Mouse (Mus musculus) common myeloid progenitor, adult 5-6 weeks (primary cell): ENCODE measurements around the gene Fgfr2. TPM values are rescaled to one million over a fixed set of nuclear protein-coding genes. Genes with fewer than 3 reads are reported as not detected.
A peak's percentile ranks its signal among the peaks of the same experiment; 100 is the strongest.

Source experiments
- ATAC-seq: replicated peaks from 2 replicates; pipeline ENCODE4 v1.8.0; 2016; ENCODE audit warnings: low read depth, mild to moderate bottlenecking, moderate TSS enrichment, inconsistent platforms; ENCODE audit not compliant: poor library complexity, severe bottlenecking
- total RNA-seq: library from RNA; stranded (forward); fragments of 200-1000, 187-1606 nt; gene quantifications from 2 replicates; pipeline ENCODE4 v1.2.3, GENCODE M21; 2017

Gene Fgfr2
- total RNA-seq, 1 experiment from 2014 or later: not detected

DNA sequence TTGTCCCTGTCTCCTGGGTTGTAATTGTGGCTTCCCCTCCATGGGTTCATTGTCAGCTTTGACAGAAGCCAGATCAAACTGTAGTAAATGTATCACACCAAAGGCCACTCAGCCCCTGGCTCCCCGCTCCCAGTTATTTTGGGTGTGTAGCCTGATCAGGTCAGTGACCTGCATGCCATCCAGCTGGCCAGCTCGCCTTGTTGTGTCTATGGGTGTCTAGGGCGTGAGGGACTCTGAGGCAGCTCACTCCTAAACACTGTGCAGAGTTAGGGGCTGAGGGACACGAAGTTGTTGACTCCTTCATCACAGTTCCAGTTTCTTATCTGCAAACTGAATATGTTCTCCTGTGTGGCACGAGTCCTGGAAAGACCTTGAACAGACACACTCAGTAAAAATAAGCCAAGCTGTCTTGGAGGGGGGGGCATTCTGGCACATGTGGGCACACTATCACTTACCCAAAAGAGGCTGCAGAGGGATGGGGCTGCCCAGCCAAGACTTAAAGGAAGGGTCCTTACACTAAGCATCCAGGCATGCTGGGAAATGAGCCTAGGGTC is 2342.2 kb downstream of the Fgfr2 start:
- no peak for ATAC-seq

DNA sequence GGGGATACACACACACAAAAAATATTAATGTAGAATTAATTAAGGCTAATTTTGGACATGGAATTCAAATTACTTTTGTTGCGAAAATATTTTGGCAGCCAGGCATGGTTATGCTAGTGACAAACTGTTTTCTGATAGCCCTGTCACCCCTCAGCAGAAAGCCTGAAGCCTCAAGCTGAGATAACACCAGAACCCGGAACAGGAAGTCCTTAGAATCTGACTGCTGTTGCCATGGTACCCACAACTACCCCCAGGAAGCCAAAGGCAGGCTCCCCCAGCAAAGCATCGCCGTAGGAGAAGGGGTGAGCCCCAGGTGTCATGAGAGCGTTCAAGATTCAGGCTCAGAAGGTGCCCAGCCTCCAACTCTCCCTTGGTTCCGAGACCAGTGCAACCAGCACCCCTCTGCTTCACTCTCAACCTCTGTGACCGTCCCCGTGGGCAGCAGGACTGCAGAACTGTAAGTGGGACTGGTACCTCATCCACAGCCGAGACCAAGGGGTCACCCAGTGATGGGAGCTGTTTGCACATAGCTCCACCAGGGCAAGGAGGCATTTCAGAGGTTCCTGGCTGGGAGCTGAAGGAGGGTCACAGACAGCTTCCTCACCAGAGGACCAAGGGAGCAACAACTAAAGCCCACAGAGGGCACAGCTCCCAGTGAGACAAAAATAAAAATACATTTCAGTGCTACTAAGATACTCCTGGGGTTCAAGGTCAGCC is 2349.1 kb downstream of the Fgfr2 start, which contains the start of gene Btbd16:
TSS of gene Btbd16 (plus strand) at position 156 of the 717 bp plus-strand sequence.
- ATAC-seq: peak; percentile 78

DNA sequence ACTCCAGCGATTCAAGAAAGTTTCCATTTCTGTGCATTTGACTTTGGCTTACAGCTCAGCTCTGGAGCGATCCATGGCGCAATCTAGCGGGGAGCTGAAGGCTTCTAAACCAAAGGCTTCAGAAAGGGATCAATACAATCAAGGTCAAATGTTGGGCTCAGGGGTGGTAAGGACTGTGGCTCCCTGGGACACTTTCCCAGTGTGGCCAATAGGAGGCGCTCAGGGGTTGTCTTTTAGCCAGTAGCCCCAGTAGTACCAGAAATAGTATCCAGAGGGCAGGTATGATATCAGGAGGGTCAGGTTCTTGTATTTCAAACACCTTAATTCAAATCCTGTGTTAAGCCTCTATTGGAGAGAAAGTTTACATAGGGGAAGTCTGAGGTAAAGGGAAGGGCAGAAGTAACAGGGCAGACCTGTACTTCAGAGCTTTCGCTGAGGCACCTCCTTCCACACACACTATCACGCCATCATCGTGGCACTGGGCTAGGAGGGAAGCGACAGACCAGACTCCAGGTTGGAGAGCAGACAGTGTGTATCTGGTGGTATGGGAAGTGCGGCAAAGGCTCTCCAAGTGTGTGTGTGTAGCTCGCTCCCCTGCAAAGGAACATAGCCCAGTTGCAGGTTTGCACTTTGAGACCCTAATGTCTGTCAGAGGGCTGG is 2349.8 kb downstream of the Fgfr2 start:
- peak; percentile 71 for ATAC-seq

DNA sequence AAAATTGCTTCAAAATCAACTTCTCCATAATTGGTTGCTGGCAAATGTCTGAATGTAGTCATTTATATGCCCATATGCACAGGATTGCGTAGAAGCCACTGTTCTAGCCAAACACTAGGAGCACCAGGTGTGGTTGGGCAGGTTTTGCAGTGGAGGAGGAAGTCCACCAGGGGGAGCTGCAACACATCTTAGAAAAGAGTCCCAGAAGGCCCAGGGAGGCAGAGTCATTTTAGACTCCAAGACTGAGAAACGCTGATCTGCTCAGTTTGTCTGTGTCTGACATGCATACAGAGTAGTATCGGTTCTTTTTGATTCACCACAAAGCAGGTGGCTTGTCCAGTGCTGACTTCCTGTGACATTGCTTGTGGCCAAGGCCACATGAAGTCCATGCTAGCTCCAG is 2352.4 kb downstream of the Fgfr2 start:
- ATAC-seq: peak; percentile 80

DNA sequence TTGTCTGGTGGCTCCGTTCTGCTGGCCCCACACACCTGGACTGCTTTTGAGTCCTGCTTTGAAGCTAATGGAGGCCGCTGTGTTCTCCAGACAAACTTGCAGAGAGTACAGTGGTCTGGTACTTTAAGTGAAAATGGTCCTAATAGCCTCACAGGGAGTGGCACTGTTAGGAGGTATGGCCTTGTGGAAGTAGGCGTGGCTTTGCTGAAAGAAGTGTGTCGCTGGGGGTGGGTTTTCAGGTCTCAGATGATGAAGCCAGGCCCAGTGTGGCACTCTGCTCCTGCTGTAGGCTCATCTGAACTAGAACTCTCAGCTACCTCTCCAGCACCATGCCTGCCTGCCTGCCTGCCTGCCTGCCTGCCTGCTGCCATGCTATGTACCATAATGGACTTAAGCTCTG is 2355.0 kb downstream of the Fgfr2 start:
- no peak for ATAC-seq

DNA sequence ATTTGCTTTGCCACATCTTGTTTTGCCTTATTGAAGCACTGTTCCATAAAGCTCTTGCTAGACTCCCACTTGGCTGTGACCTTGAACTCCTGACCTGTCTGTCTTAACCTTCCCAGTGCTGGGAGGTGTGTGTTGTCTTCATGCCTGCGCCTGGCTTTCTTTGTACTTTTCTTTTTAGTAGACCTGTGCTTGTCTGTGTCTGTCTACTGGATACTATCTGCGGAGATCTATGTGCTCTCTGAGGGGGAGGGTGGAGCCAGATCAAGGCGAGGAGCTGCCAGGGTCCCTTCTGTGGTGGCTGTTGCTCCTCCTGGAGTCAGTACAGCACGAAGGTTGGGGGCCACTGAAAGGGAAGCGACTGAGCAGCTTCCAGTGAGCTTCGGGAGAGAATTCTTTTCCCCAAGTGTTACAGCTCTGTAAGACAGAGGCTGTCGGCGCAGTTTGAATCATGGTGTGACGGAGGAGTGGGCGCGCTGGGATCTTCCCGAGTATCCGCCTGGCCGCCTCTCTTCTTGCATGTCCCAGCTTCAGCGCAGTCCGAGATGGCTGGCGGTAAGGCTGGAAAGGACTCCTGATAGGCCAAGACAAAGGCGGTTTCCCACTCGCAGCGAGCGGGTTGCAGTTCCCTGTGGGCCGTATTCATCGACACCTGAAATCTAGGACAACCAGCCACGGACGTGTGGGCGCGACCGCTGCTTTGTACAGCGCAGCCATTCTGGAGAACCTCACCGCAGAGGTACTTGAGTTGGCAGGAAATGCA is 2356.6 kb downstream of the Fgfr2 start:
- ATAC-seq: no peak

DNA sequence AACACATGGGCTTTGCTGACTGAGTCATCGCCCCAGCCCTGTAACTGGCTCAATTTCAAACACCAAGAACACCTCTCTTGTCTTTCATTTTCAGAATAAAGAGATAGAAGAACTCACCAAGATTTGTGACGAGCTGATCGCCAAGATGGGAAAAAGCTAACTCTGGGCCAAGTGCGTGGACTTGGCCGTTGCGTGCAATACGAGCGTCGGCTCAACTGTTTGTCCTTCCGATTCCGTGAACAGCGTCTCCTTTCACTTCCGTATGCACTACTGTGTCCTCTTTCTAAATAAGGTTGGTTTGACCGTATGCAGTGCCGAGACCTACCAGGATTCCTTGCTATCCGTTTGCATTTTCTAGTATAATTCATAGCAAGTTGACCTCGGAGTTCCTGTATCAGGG is 2359.0 kb downstream of the Fgfr2 start:
- no peak for ATAC-seq

DNA sequence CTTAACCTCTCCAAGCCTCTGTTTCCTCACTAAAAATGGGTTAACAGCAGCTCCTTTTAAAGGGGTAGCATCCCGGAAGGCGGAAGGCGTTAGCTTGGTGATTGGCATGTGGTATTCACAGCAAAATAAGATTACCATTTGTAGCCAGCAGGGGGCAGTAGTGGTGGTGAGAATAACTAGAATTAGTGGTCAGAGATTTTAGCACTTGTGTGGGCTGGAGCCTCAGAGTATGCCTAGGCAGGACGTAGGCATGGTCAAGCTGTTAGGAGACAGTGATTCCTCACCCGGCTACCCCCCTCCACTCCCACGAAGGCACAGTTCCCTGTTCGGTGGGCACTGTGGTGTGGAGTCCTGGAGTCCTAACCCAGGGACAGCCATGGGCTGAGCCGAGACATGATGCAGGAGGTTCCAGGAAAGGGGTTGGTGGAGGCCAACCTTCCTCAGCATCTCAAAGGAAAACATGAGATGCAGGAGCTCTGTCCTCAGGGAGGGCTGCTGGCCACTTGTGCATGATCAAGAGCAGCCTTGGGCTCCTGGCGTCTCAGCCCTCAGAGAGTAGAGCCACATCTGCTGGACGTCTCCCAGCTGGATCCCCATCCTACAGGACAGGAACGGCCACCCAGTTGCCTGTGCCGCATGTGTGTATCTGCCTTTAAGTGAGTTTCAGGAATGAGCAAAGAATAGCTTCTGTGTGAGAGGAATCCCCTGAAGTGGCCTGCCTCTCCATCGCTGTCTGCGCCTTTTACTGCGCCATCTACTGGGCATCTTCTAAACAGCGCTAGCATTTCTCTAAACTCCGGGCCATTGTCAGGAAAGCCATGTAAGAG is 2360.9 kb downstream of the Fgfr2 start:
- peak; percentile 81 for ATAC-seq

DNA sequence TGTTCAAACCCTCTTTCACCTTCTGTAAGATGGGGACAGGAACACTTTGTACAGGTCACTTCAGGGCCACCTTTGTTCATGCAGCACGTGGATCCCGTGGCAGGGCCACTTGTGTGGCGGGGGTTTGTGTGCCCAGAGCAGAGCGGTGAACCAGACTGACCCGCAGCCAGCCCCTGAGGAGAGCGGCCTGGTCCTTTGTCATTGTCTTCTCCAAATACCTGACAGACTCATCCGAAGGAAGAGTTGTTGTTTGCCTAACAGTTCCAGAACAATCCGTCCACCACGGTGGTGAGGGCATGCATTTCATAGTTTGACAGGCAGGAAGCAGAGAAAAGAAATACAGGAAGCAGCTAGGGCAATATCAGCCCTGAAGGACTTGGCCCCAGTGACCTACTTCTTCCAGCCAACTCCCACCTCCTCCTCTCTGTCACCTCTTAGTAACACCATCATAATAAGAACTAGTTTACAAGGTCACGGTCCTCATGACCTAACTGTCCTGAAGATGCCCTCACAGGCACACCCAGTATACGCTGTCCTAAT is 2365.8 kb downstream of the Fgfr2 start:
- ATAC-seq: no peak

DNA sequence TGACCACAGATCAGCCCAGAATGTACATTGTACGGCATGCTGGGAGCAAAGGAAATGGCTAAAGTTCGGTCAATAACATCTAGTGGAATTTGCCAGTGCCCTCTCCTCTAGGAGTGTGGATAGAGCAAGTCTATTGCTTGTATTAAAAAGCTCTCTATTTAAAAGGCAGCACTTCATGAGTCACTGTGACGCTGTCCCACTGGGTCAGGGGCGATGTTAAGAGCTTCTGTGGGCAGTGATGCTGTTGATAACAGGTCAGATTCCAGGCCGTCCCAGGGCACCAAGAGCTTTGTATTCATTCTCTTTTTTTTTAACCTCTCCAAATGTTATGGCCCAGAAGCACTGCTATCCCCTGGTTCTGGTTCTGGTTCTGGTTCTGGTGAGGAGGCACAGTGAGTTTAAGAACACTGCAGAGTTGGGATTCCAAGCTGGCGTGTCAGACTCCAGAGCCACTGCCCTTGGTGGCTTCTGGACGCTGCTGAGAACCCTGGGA is 2366.8 kb downstream of the Fgfr2 start:
- ATAC-seq: peak; percentile 15; the same call in 1 of the 2 replicates

DNA sequence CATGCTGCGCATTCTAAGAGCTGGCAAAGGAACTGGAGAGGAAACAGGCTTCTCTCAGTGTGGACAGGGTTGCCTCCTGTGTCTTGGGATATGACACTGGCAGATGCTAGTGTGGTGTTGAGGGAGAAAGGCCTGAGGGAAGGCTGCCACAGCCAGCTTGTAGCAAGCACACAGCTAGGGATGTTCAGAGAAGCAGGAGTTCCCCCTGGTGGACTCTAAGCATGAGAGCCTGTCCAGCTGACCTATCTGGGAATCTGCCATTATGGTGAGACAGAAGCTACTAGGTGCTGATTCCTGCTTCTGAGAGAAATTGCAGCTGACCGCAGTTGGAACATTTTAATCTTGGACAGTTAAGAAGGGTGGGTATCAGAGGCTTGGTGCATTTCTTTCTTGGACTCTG is 2368.4 kb downstream of the Fgfr2 start:
- 0 out of 2 replicates have a peak, but pooled peaks have one; percentile 33 for ATAC-seq

DNA sequence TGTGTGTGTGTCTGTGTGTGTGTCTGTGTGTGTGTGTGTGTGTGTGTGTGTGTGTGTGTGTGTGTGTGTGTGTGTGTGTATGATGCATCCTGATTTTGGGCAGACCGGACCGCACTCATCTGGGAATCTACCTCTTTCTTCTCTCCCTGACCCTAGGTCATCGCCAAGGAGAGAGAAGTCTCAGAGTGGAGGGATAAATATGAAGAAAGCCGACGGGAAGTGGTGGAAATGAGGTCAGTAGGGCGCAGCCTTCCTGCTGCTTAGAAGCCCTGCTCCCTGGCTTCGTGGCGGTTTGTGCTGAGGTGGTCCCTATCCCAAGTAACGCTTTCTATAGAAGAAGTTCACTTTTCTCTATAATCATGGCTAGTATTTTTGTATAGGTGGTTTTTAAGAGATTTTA is 2371.5 kb downstream of the Fgfr2 start:
- no peak for ATAC-seq

DNA sequence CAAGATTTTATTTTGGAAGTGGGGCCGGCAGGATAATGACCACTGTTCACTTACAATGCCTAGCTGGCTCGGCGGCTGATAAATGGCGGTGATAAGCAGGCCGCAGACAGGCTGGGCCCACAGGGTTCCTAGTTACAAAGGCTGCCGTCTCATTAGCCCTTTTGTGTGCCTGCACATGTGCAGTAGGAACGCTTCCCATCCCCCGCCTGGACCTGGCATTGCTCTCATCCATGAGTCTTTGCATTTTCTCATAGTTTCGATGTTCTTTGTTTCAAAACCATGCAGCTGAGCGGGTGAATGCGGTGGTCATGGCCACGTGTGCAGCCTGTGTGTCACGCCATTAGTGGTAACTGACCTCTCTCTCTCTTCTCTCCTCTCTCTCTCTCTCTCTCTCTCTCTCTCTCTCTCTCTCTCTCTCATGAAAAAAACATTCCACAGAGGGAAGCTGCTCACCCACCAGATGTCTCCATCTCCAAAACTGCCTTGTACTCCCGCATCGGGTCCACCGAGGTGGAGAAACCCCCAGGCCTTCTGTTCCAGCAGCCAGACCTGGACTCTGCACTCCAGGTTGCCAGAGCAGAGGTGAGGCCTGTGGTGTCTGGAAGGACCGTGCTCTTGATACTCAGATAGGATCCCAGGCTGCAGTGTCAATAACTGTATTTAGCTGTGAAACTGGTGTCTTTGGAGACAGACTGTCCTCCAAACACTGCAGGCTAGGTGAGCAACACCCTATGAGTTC is 2372.2 kb downstream of the Fgfr2 start:
- ATAC-seq: no peak

DNA sequence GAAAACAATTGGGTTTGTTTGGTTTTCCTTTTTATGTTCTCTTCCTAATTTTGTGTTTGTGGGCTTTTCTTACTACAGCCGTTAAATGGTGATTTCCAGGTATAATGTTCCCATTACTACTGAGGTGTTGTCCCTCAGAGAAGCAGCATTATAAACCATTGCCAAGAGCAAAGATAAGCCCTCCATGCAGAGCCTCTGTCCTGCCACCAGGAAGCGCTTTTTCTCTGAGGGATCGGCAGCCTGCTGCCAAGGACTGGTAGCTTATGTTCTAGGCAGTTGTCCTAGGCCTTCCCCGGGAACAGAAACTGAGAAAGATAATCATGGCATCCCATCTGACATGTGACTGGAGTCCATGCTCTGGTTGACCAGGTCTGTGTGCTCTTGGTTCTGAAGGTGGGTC is 2374.0 kb downstream of the Fgfr2 start:
- ATAC-seq: no peak

DNA sequence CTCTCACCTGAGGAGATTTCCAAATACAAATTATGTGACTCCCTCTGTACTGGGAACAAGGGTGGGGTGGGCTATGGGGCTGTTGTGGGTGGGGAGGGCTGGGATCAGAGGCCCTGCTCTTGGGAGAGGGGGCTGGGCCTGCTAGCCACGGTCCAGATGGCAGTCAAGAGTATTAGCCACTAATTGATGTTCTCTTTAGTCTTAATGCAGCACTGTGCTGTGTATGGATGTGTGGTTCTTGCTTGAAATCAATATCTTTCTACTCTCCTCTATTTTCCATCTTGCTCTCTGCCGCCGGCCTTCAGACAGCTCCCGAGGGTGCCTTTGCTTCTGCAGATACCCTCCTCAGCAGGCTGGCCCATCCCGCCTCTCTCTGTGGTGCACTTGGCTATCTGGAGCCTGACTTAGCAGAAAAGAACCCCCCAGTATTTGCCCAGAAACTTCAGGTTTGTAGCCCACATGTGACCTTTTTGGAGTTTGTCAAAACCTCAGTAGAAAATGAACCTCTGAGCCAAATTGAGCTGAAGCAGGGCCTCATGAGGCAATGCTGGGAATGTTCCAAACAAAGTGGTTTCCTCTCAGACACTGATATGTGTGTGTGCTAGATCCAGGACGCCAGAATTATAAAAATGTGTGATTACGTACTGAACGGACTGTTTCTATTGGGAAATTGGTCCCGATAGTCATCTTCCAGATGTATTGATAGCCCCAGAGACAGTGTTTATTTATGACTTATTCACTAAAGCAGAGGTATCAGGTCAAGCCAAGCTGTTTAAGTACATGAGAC is 2379.7 kb downstream of the Fgfr2 start:
- ATAC-seq: no peak

DNA sequence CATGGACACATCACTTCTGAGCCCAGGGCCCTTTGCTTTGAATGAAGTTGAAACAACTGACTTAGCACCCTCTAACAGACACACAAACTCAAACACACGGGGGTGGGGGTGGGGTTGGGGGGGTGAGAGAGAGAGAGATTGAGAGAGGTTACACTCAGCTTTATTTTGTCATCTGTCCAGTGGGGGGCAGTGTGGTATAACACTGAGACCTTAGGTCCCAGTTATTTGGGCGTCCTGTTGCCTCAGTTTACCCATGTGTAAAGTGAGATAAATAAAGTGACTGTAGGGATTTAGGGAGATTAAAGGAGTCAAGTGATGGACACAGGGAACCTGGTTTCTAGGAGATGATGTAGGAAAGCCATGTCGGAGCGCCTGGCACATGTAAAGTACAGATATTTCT is 2382.1 kb downstream of the Fgfr2 start:
- no peak for ATAC-seq

DNA sequence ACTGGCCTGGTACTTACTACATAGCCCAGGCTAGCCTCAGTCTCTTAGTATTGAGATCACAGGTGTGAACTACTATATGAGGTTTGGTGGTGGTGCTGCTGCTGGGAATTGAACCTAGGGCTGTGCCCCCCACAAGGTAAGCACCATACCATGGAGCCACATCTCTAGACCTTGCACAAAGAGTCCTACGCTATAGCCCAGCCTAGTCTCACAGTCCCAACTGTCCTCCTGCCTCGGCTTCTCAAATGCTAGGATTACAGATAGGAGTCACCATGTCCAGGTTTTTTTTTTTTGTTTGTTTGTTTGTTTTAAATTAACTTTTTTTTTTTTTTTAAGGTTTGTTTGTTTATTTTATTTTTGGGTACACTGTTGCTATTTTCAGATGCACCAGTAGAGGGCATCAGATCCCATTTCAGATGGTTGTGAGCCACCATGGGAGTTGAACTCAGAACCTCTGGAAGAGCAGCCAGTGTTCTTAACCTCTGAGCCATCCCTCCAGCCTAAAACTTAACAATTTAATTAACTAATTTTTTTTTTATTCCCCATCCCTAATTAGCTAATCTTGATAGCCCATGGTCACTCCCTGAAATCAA is 2388.9 kb downstream of the Fgfr2 start:
- ATAC-seq: no peak

DNA sequence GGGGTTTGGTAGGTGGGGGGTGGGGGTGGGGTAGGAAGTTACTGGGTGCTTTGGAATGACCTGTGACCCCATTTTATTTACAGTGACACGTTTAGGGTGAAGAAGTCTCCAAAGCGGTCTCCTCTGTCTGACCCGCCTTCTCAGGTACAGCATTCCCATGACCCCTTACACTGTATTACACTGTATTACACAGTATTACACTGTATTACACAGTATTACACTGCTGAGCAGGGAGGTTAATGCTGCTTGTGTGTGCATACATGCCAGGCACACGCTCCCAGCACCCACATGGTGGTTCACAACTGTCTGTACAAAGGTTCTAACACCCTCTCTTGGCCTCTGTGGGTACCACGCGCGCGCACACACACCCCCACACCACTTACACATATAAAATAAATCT is 2389.7 kb downstream of the Fgfr2 start:
- ATAC-seq: no peak
